Mouse (Mus musculus) midbrain, embryonic 16.5 days (tissue): ENCODE data around the gene Olfr1065. TPM values are rescaled to one million over a fixed set of nuclear protein-coding genes. Genes with fewer than 3 reads are reported as not detected.
A peak's percentile ranks its signal among the peaks of the same experiment; 100 is the strongest.
"Not testable (repeated sequence)": the region's sequence is repeated elsewhere in the genome, so short reads cannot be mapped to it uniquely, and the experiment has no call there.

ENCODE experiments used
- ATAC-seq: fragments of 200-750 bp; cut with Nextera tagmentation; 2 replicates; pipeline ENCODE4 v1.8.0; 2017; ENCODE audit warnings: moderate TSS enrichment
- H3K27ac ChIP-seq: fragments of 300-500 bp; sonication (generic); 2 replicates; pipeline ENCODE4 v1.5.1; 2014; ENCODE audit warnings: mild to moderate bottlenecking, low read length, mixed read lengths
- H3K27me3 ChIP-seq: fragments of 300-500 bp; sonication (generic); 2 replicates; pipeline ENCODE4 v1.6.1; 2014; ENCODE audit warnings: low read depth, low read length, mixed read lengths; ENCODE audit not compliant: control insufficient read depth, insufficient read depth
- H3K36me3 ChIP-seq: fragments of 300-500 bp; sonication (generic); 2 replicates; pipeline ENCODE4 v1.6.1; 2014; ENCODE audit warnings: mild to moderate bottlenecking, low read length, moderate library complexity, mixed read lengths; ENCODE audit not compliant: control insufficient read depth, insufficient read depth
- H3K4me1 ChIP-seq: fragments of 300-500 bp; sonication (generic); 2 replicates; pipeline ENCODE4 v1.6.1; 2014; ENCODE audit warnings: mild to moderate bottlenecking, low read length, mixed read lengths; ENCODE audit not compliant: control insufficient read depth, insufficient read depth
- H3K4me2 ChIP-seq: fragments of 300-500 bp; sonication (generic); 2 replicates; pipeline ENCODE4 v1.6.1; 2014; ENCODE audit warnings: mild to moderate bottlenecking, low read length, mixed read lengths
- H3K4me3 ChIP-seq: fragments of 300-500 bp; sonication (generic); 2 replicates; pipeline ENCODE4 v1.5.1; 2014; ENCODE audit warnings: low read depth, mild to moderate bottlenecking, low read length, moderate library complexity, mixed read lengths
- H3K9ac ChIP-seq: fragments of 300-500 bp; sonication (generic); 2 replicates; pipeline ENCODE4 v1.6.1; 2014; ENCODE audit warnings: low read depth, low read length, mixed read lengths
- H3K9me3 ChIP-seq: fragments of 300-500 bp; sonication (generic); replicated peaks from 2 replicates; pipeline ENCODE4 v1.6.1; 2014; ENCODE audit warnings: mild to moderate bottlenecking, low read length, mixed read lengths; ENCODE audit not compliant: control insufficient read depth, poor library complexity, severe bottlenecking
- WGBS: fragments of 180-500 bp; shearing (Covaris S2); extraction: QIAGEN DNeasy Blood & Tissue Kit; methylation state at CpG from one replicate; pipeline ENCODE4 v1.1.7; 2014; 5-methylcytosine and 5-hydroxymethylcytosine counted together
- polyA plus RNA-seq: library from polyadenylated mRNA; unstranded; fragments of >200 nt; fragmentation: Nextera tagmentation; extraction: Ambion mirVana; gene quantifications from 2 replicates; pipeline ENCODE4 v1.2.1, GENCODE M21; 2015

Olfr1065 gene
- polyA plus RNA-seq: not detected in 2 replicates

- not testable (repeated sequence) for H3K4me1 ChIP-seq, H3K36me3 ChIP-seq, H3K4me2 ChIP-seq
Observed at GRCm38 (mm10) chr2:86450491-86450890, at the start of gene Olfr1065. Gene Olfr1065, minus strand, starts transcription at chr2:86450591.

GRCm38 (mm10) chr2:86487286-86487685 is 36.9 kb upstream of the Olfr1065 start, which contains the start of gene Olfr228:
Gene Olfr228, minus strand, starts transcription at chr2:86487386.
- Histone ChIP-seq H3K9me3 (no peaks in the 10 kb centered on the region), H3K36me3 (no peaks in the 10 kb centered on the region), H3K4me3 (no peak within 1 kb of the TSS), H3K27me3 (no peaks in the 10 kb centered on the region), H3K4me2 (no peak within 1 kb of the TSS), H3K9ac (no peak within 1 kb of the TSS), H3K4me1 (no peaks in the 10 kb centered on the region), H3K27ac (no peak within 1 kb of the TSS)
- no peak for ATAC-seq
- WGBS: 49% methylated on average over 1 of the region's 1 CpGs

More at GRCm38 (mm10) chr2:86450491-86450890, at the start of gene Olfr1065:
- H3K27me3 ChIP-seq, H3K27ac ChIP-seq, ATAC-seq, H3K9ac ChIP-seq, H3K4me3 ChIP-seq, H3K9me3 ChIP-seq: not testable (repeated sequence)
- no CpG with 5 or more reads among the region's 1 CpGs for WGBS

- no peaks in the 10 kb centered on the region for H3K4me1 ChIP-seq
- no peaks in the 10 kb centered on the region for H3K27me3 ChIP-seq
- H3K36me3 ChIP-seq: no peaks in the 10 kb centered on the region
- WGBS: 38% methylated on average over 10 of the region's 10 CpGs
- no peak overlapping the region for H3K9ac ChIP-seq
- H3K27ac ChIP-seq: no peak overlapping the region
- no peak overlapping the region for H3K4me3 ChIP-seq
- ATAC-seq: no peak
- H3K4me2 ChIP-seq: peak overlapping the region; percentile 26; the same call in 1 of the 2 replicates
- no peaks in the 10 kb centered on the region for H3K9me3 ChIP-seq
Observed at GRCm38 (mm10) chr2:86464442-86465109, 14.2 kb upstream of the Olfr1065 start.

DNA sequence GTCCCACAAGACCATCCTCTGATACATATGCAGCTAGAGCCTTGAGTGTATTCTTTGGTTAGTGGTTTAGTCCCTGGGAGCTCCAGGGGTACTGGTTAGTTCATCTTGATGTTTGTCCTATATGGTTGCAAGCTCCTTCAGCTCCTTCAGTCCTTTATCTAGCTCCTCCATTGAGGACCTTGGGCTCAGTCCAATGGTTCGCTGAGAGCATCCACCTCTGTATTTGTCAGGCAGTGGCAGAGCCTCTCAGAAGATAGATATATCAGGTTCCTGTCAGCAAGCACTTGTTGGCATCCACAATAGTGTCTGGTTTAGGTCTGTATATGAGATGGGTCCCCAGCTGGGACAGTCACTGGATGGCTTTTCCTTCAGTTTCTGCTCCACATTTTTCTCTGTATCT is 10.0 kb upstream of the Olfr1065 start:
- WGBS: 74% methylated on average over 1 of the region's 1 CpGs
- Histone ChIP-seq H3K4me3 (no peak overlapping the region), H3K36me3 (no peaks in the 10 kb centered on the region), H3K9me3 (no peaks in the 10 kb centered on the region), H3K4me1 (no peaks in the 10 kb centered on the region), H3K4me2 (no peak overlapping the region), H3K27ac (no peak overlapping the region), H3K27me3 (no peaks in the 10 kb centered on the region), H3K9ac (no peak overlapping the region)
- no peak for ATAC-seq

GRCm38 (mm10) chr2:86456169-86456568 is 5.8 kb upstream of the Olfr1065 start, which contains the start of gene Olfr1066:
Gene Olfr1066, minus strand, starts transcription at chr2:86456269.
- no peaks in the 10 kb centered on the region for H3K9me3 ChIP-seq
- H3K36me3 ChIP-seq: no peaks in the 10 kb centered on the region
- H3K4me3 ChIP-seq: no peak within 1 kb of the TSS
- WGBS: 87% methylated on average over 1 of the region's 1 CpGs
- H3K27ac ChIP-seq: no peak within 1 kb of the TSS
- no peak within 1 kb of the TSS for H3K4me2 ChIP-seq
- no peak for ATAC-seq
- no peak within 1 kb of the TSS for H3K9ac ChIP-seq
- H3K4me1 ChIP-seq: no peaks in the 10 kb centered on the region
- no peaks in the 10 kb centered on the region for H3K27me3 ChIP-seq

DNA sequence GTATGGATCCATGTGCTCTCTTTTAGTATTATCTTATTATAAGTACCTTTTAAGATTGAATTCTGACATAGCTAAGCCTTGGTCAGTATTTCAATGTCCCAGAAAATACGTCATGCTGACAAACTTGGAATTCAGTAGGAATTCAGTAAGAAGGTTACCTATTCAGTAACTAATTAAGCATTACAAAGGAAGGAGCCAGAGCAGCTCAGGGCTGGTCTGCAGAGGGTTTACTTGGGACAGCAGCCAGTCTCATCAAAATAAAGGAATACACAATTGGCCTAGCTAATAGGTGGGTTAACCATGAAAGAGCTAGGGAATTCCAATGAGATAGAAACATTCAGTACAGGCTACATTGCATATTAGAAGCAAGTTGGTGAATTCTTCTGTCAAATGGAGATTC is 8.3 kb downstream of the Olfr1065 start:
- not testable (repeated sequence) for H3K4me3 ChIP-seq, H3K27me3 ChIP-seq, H3K27ac ChIP-seq, ATAC-seq, H3K9ac ChIP-seq, H3K36me3 ChIP-seq, H3K4me2 ChIP-seq, H3K9me3 ChIP-seq, H3K4me1 ChIP-seq
- 32% methylated on average over 1 of the region's 1 CpGs for WGBS

- H3K4me1 ChIP-seq, ATAC-seq, H3K27me3 ChIP-seq, H3K36me3 ChIP-seq, H3K4me3 ChIP-seq, H3K9me3 ChIP-seq, H3K27ac ChIP-seq, H3K4me2 ChIP-seq, H3K9ac ChIP-seq: not testable (repeated sequence)
- WGBS: 90% methylated on average over 8 of the region's 8 CpGs
Observed at GRCm38 (mm10) chr2:86428511-86428910, 21.9 kb downstream of the Olfr1065 start.

GRCm38 (mm10) chr2:86426649-86427048 is 23.7 kb downstream of the Olfr1065 start, which contains the start of gene Olfr1062:
Gene Olfr1062, minus strand, starts transcription at chr2:86426749.
- not testable (repeated sequence) for ATAC-seq, H3K36me3 ChIP-seq, H3K27me3 ChIP-seq, H3K4me2 ChIP-seq, H3K4me3 ChIP-seq, H3K9me3 ChIP-seq, H3K27ac ChIP-seq, H3K9ac ChIP-seq, H3K4me1 ChIP-seq

DNA sequence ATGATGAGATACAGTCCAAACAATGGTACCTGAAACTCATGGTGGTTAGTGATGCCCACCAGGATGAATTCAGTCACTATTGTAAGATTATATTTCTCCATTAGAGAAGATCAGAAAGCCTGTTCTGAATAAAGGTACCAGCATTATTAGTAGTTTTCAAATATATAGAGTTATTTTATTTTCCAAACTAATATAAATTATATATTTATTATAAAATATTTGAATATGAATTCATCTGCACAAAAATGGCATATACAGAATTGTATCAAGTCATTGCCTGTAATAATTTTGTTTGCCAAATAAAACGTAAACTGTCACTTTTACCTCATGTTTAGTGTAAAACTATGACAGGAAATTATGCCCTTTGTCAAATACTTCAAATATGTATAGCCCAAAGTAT is 36.4 kb downstream of the Olfr1065 start, which contains the start of gene Olfr1061:
Gene Olfr1061 (minus strand): TSS at position 101 of the 400 bp plus-strand sequence.
- Histone ChIP-seq H3K4me2 (no peak within 1 kb of the TSS), H3K4me3 (no peak within 1 kb of the TSS), H3K4me1 (no peaks in the 10 kb centered on the region), H3K9me3 (no peaks in the 10 kb centered on the region), H3K36me3 (no peaks in the 10 kb centered on the region), H3K9ac (no peak within 1 kb of the TSS), H3K27me3 (no peaks in the 10 kb centered on the region), H3K27ac (no peak within 1 kb of the TSS)
- WGBS: 89% methylated on average over 1 of the region's 1 CpGs
- no peak for ATAC-seq
